Mouse (Mus musculus) lung, postnatal 4 days (tissue): ENCODE measurements around the gene Plcd1.

Source experiments
- DNase-seq, 2 experiments: peaks; one replicate each; pipeline ENCODE4 v3.0.0; 2021

The Plcd1 gene

GRCm38 (mm10) chr9:119093419-119094295, at the start of gene Plcd1:
Plcd1 (minus strand) TSS chr9:119093502.
- DNase-seq: peak; percentile 89 to 94

- DNase-seq: no peak
Observed at GRCm38 (mm10) chr9:119142066-119142465, 48.8 kb upstream of the Plcd1 start.

- DNase-seq: no peak
Observed at GRCm38 (mm10) chr9:119138836-119139235, 45.5 kb upstream of the Plcd1 start.

GRCm38 (mm10) chr9:119130692-119131091, 37.4 kb upstream of the Plcd1 start:
- DNase-seq: no peak

- DNase-seq: no peak
Observed at GRCm38 (mm10) chr9:119128436-119129181, 35.3 kb upstream of the Plcd1 start.

GRCm38 (mm10) chr9:119122596-119123369, 29.5 kb upstream of the Plcd1 start:
- DNase-seq: no peak

GRCm38 (mm10) chr9:119120168-119120560, 26.9 kb upstream of the Plcd1 start:
- no peak for DNase-seq

- DNase-seq: no peak
Observed at GRCm38 (mm10) chr9:119119409-119120167, 26.3 kb upstream of the Plcd1 start.

GRCm38 (mm10) chr9:119114911-119115310, 21.6 kb upstream of the Plcd1 start:
- DNase-seq: no peak

- no peak for DNase-seq
Observed at GRCm38 (mm10) chr9:119110640-119111039, 17.3 kb upstream of the Plcd1 start.

- no peak for DNase-seq
Observed at GRCm38 (mm10) chr9:119109685-119110353, 16.5 kb upstream of the Plcd1 start.

GRCm38 (mm10) chr9:119107566-119107965, 14.3 kb upstream of the Plcd1 start:
- no peak for DNase-seq

- no peak for DNase-seq
Observed at GRCm38 (mm10) chr9:119102783-119103113, 9.4 kb upstream of the Plcd1 start.

GRCm38 (mm10) chr9:119101992-119102782, 8.9 kb upstream of the Plcd1 start, which contains the start of gene Dlec1:
Dlec1 (plus strand) TSS chr9:119102478.
- DNase-seq: peak; percentile 78 to 81

GRCm38 (mm10) chr9:119100177-119100898, 7.0 kb upstream of the Plcd1 start:
- peak; percentile 46 to 55 for DNase-seq

- DNase-seq: no peak
Observed at GRCm38 (mm10) chr9:119094462-119095109, 1.3 kb upstream of the Plcd1 start.

GRCm38 (mm10) chr9:119092473-119093418, 556 bp downstream of the Plcd1 start:
- DNase-seq: peak; percentile 27 to 45

GRCm38 (mm10) chr9:119091581-119092310, 1.6 kb downstream of the Plcd1 start:
- no peak for DNase-seq
